Comparison of ENCODE assay signal across 8 mouse cellular contexts in genomic region chr1:134048759-134049158, GRCm38 (mm10). TPM values are rescaled to one million over a fixed set of nuclear protein-coding genes. Genes with fewer than 3 reads are reported as not detected.
DNase-seq lines count a peak whose midpoint lies in the region; ATAC-seq and TF ChIP-seq lines count a peak whose summit lies in the region.

No protein-coding gene starts in this region.

- no peaks in the 10 kb centered on the region for H3K36me3 ChIP-seq in G1E (replicated peaks)
- H3K36me3 ChIP-seq in embryonic facial prominence, embryonic 11.5 days (replicated peaks; ENCODE audit: control insufficient read depth, insufficient read depth, low read depth, low read length), result no peaks in the 10 kb centered on the region
- no peaks in the 10 kb centered on the region for H3K36me3 ChIP-seq in heart, embryonic 10.5 days
- H3K36me3 ChIP-seq in lung, embryonic 15.5 days, result no peaks in the 10 kb centered on the region; the same call in 1 of the 2 replicates

- no peak overlapping the region for H3K4me2 ChIP-seq in embryonic facial prominence, embryonic 11.5 days (ENCODE audit: low read depth, low read length)
- H3K4me2 ChIP-seq in lung, embryonic 15.5 days, result peak overlapping the region; percentile 1; the same call in 1 of the 2 replicates

- WGBS in embryonic facial prominence, embryonic 11.5 days, result 5% methylated on average over 5 of the region's 5 CpGs
- 5% methylated on average over 5 of the region's 5 CpGs for WGBS in heart, embryonic 10.5 days
- WGBS in lung, embryonic 15.5 days, result 1% methylated on average over 5 of the region's 5 CpGs

- H3K4me1 ChIP-seq in G1E (ENCODE audit: insufficient read depth, low read depth, low read length), result peaks cover 44% of the 10 kb centered on the region
- H3K4me1 ChIP-seq in embryonic facial prominence, embryonic 11.5 days (ENCODE audit: control insufficient read depth, insufficient read depth, low read length), result no peaks in the 10 kb centered on the region; the same call in 1 of the 2 replicates
- peaks cover 15% of the 10 kb centered on the region for H3K4me1 ChIP-seq in heart, embryonic 10.5 days
- peaks cover 26% of the 10 kb centered on the region; the same call in 1 of the 2 replicates for H3K4me1 ChIP-seq in lung, embryonic 15.5 days

- peak; percentile 68 for DNase-seq in G1E (ENCODE audit: low spot score)
- DNase-seq in adrenal gland, postnatal 36 days, result peak; percentile 68 to 82
- DNase-seq in embryonic facial prominence, embryonic 11.5 days (ENCODE audit: low spot score), result peak; percentile 87
- peak; percentile 86 for DNase-seq in heart, embryonic 10.5 days (ENCODE audit: low spot score)
- peak; percentile 67 for DNase-seq in layer of hippocampus, adult 9-11 months
- peak; percentile 63 to 72 for DNase-seq in urinary bladder, postnatal 36 days (ENCODE audit: low spot score in 2 of 2)

- ATAC-seq in G1E (ENCODE audit: extremely low read depth, insufficient number of reproducible peaks, low FRiP score, poor library complexity, severe bottlenecking), result no peak
- peak; percentile 49; the same call in 1 of the 2 replicates for ATAC-seq in embryonic facial prominence, embryonic 11.5 days (replicated peaks; ENCODE audit: insufficient number of reproducible peaks, low FRiP score, low TSS enrichment, low read depth)
- ATAC-seq in lung, embryonic 15.5 days (ENCODE audit: borderline replicate concordance, extremely low read depth, low FRiP score, low TSS enrichment), result peak; percentile 24; the same call in 1 of the 2 replicates
- peak; percentile 67 for ATAC-seq in neutrophil, adult 5-6 weeks (ENCODE audit: extremely low read depth, insufficient number of reproducible peaks, low FRiP score, poor library complexity, severe bottlenecking)

- H3K27me3 ChIP-seq in G1E (ENCODE audit: insufficient read depth, low read length), result peaks cover 32% of the 10 kb centered on the region
- no peaks in the 10 kb centered on the region; the same call in 1 of the 2 replicates for H3K27me3 ChIP-seq in embryonic facial prominence, embryonic 11.5 days (ENCODE audit: control insufficient read depth, insufficient read depth, low read length)
- peaks cover 26% of the 10 kb centered on the region for H3K27me3 ChIP-seq in heart, embryonic 10.5 days (ENCODE audit: insufficient read depth, poor library complexity, severe bottlenecking)
- no peaks in the 10 kb centered on the region for H3K27me3 ChIP-seq in lung, embryonic 15.5 days

- no peak overlapping the region for H3K27ac ChIP-seq in embryonic facial prominence, embryonic 11.5 days (replicated peaks; ENCODE audit: low read depth, low read length)
- H3K27ac ChIP-seq in heart, embryonic 10.5 days, result no peak overlapping the region
- H3K27ac ChIP-seq in lung, embryonic 15.5 days, result peak overlapping the region; percentile 61; the same call in 1 of the 2 replicates

- no peaks in the 10 kb centered on the region for H3K9me3 ChIP-seq in G1E (replicated peaks)
- no peaks in the 10 kb centered on the region for H3K9me3 ChIP-seq in embryonic facial prominence, embryonic 11.5 days (replicated peaks; ENCODE audit: control insufficient read depth, low read length)
- H3K9me3 ChIP-seq in heart, embryonic 10.5 days, result no peaks in the 10 kb centered on the region
- H3K9me3 ChIP-seq in lung, embryonic 15.5 days, result no peaks in the 10 kb centered on the region

- no peak overlapping the region for H3K9ac ChIP-seq in embryonic facial prominence, embryonic 11.5 days (replicated peaks; ENCODE audit: low read length)
- H3K9ac ChIP-seq in lung, embryonic 15.5 days, result no peak overlapping the region

- no peak overlapping the region for H3K4me3 ChIP-seq in G1E (ENCODE audit: low read depth, low read length)
- no peak overlapping the region for H3K4me3 ChIP-seq in embryonic facial prominence, embryonic 11.5 days (ENCODE audit: low read depth, low read length)
- H3K4me3 ChIP-seq in heart, embryonic 10.5 days, result no peak overlapping the region
- H3K4me3 ChIP-seq in lung, embryonic 15.5 days, result no peak overlapping the region

- peak; percentile 94 for TF ChIP-seq CTCF in G1E (IDR thresholded peaks at IDR 0.05; ENCODE audit: low read depth, low read length)

RNA-seq across cellular contexts. Expression of gene Fmod, which starts 11.7 kb away (rescaled TPM):
- total RNA-seq in G1E (2014; fragmentation: Nextera tagmentation), result not detected in 2 replicates
- total RNA-seq in G1E (2017), result 0.16 TPM in 1 of 2 replicates, not detected in the other
- not detected in 2 replicates for polyA plus RNA-seq in G1E (2012)
- total RNA-seq in adrenal gland, postnatal 36 days (2021), result 1 to 10 TPM; 9.3 to 9.8 TPM
- 2.4 and 3.9 TPM in 2 replicates for polyA plus RNA-seq in embryonic facial prominence, embryonic 11.5 days (2014; fragmentation: Nextera tagmentation; extraction: Ambion mirVana)
- polyA plus RNA-seq in heart, embryonic 10.5 days (2016; fragmentation: Nextera tagmentation; extraction: Ambion mirVana), result 9.5 and 11.2 TPM in 2 replicates
- polyA plus RNA-seq in lung, embryonic 15.5 days (2015; fragmentation: Nextera tagmentation; extraction: Ambion mirVana), result 193 and 195 TPM in 2 replicates
- total RNA-seq in neutrophil, adult 5-6 weeks (2017), result not detected in 2 replicates

RNA-seq across cellular contexts. Expression of gene Btg2, which starts 30.2 kb away (rescaled TPM):
- total RNA-seq in G1E (2014; fragmentation: Nextera tagmentation) (14.3 and 25.7 TPM in 2 replicates), G1E (2017) (12.3 and 13.5 TPM in 2 replicates)
- polyA plus RNA-seq in G1E (2012), result 2.3 and 4.6 TPM in 2 replicates
- total RNA-seq in adrenal gland, postnatal 36 days (2021), result 10 to 100 TPM; 38.7 to 39.1 TPM
- 38.1 and 38.9 TPM in 2 replicates for polyA plus RNA-seq in embryonic facial prominence, embryonic 11.5 days (2014; fragmentation: Nextera tagmentation; extraction: Ambion mirVana)
- polyA plus RNA-seq in heart, embryonic 10.5 days (2016; fragmentation: Nextera tagmentation; extraction: Ambion mirVana), result 26.1 and 34.2 TPM in 2 replicates
- 111 and 115 TPM in 2 replicates for polyA plus RNA-seq in lung, embryonic 15.5 days (2015; fragmentation: Nextera tagmentation; extraction: Ambion mirVana)
- total RNA-seq in neutrophil, adult 5-6 weeks (2017), result 605 and 631 TPM in 2 replicates

Comparison
In these comparisons a context has a peak if more than half of its experiments do, and no peak if none do; other contexts are left out.
1. RNA of gene Fmod, which starts 11.7 kb away (polyA plus RNA-seq): 193 to 195 TPM in lung, embryonic 15.5 days; 9.5 to 11.2 TPM in heart, embryonic 10.5 days, 2.4 to 3.9 TPM in embryonic facial prominence, embryonic 11.5 days and not detected in G1E; every median in the first group is over 10 times any median in the second.
2. Peak in every context shown above with its lines, with median percentiles within 50 percentile points of each other: DNase-seq.